ENCODE assay signal across 9 mouse cellular contexts in the genomic region with DNA sequence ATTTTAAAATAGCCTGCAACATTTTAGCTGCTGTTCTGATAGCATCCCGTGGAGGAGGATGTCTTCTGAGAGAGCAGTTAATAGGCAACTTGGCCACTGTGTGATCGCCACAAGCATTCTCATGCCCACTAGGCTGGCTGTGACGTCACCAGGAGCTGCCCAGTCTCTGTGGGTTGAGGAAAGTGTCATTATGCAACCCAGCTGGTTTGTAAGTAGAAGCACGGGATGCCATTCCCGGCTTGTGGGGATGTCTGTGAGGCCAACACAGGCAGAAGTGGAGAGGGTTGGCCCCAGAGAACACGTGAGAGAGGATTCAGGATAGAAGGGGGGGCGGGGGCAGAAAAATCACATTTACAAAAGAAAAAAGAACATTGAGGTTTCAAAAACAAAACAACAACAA.
DNase-seq lines count a peak whose midpoint lies in the region; ATAC-seq and TF ChIP-seq lines count a peak whose summit lies in the region.
"Had no signal": no experiment of that assay in that cellular context is flagged by ENCODE, and none has a peak within 500 bp of the region (broad histone marks: within the 10 kb centered on the region; RNA-seq: fewer than 3 reads in every experiment).

No protein-coding gene starts in this region.

- no peak overlapping the region for H3K4me2 ChIP-seq in heart, embryonic 11.5 days

- H3K27ac ChIP-seq in heart, embryonic 11.5 days (ENCODE audit: low read depth, low read length) = no peak overlapping the region
- peak overlapping the region; percentile 72 for H3K27ac ChIP-seq in kidney, adult 2 months (ENCODE audit: insufficient read depth, low read depth, low read length)
- H3K27ac ChIP-seq in thymus, adult 2 months (ENCODE audit: control insufficient read depth, insufficient read depth, low read length) = no peak overlapping the region
- H3K27ac ChIP-seq: liver, embryonic 14.5 days had no signal

- WGBS in heart, embryonic 11.5 days (ENCODE audit: insufficient replicate concordance) = 39% methylated on average over 7 of the region's 7 CpGs
- WGBS in kidney, adult 2 months = 33% methylated on average over 7 of the region's 7 CpGs
- WGBS in thymus, adult 2 months = 86% methylated on average over 7 of the region's 7 CpGs

- H3K27me3 ChIP-seq in heart, embryonic 11.5 days (ENCODE audit: control insufficient read depth, insufficient read depth, low read length) = no peaks in the 10 kb centered on the region
- H3K27me3 ChIP-seq in kidney, adult 2 months (replicated peaks; ENCODE audit: control insufficient read depth, insufficient read depth, low read length) = no peaks in the 10 kb centered on the region
- H3K27me3 ChIP-seq in thymus, adult 2 months (ENCODE audit: control insufficient read depth, insufficient read depth, low read length) = no peaks in the 10 kb centered on the region

- TF ChIP-seq POLR2A in kidney, adult 2 months (IDR thresholded peaks at IDR 0.05; ENCODE audit: low read depth, low read length) = no peak
- no peak for TF ChIP-seq POLR2A in thymus, adult 2 months (IDR thresholded peaks at IDR 0.05; ENCODE audit: control insufficient read depth, extremely low read depth, insufficient read depth, low read length, poor library complexity)

- peaks cover 9% of the 10 kb centered on the region for H3K4me1 ChIP-seq in heart, embryonic 11.5 days (ENCODE audit: control insufficient read depth, insufficient read depth, low read length)
- H3K4me1 ChIP-seq in kidney, adult 2 months (ENCODE audit: control insufficient read depth, insufficient read depth, low read length) = 0 out of 2 replicates have a peak, but pooled peaks cover 4% of the 10 kb centered on the region
- peaks cover 3% of the 10 kb centered on the region; the same call in 1 of the 2 replicates for H3K4me1 ChIP-seq in thymus, adult 2 months (replicated peaks; ENCODE audit: control insufficient read depth, insufficient read depth, low read length)

- no peak overlapping the region for H3K4me3 ChIP-seq in heart, embryonic 11.5 days (ENCODE audit: low read depth, low read length)
- H3K4me3 ChIP-seq in kidney, adult 2 months (ENCODE audit: insufficient read depth, low read depth, low read length) = no peak overlapping the region
- H3K4me3 ChIP-seq in thymus, adult 2 months (ENCODE audit: control insufficient read depth, insufficient read depth, low read length) = no peak overlapping the region

- no peak for ATAC-seq in heart, embryonic 11.5 days (replicated peaks; ENCODE audit: insufficient number of reproducible peaks, low FRiP score, low TSS enrichment)
- ATAC-seq in frontal cortex, adult (ENCODE audit: low TSS enrichment) = peak; percentile 90

- no peaks in the 10 kb centered on the region for H3K9me3 ChIP-seq in heart, embryonic 11.5 days (replicated peaks; ENCODE audit: control insufficient read depth, low read length)

- TF ChIP-seq CTCF in kidney, adult 2 months (conservative IDR thresholded peaks at IDR 0.05; ENCODE audit: insufficient read depth, insufficient read length, low read depth, low read length) = no peak
- no peak for TF ChIP-seq CTCF in thymus, adult 2 months (IDR thresholded peaks at IDR 0.05; ENCODE audit: borderline replicate concordance, control insufficient read depth, extremely low read depth, insufficient read depth, low read length, poor library complexity)

- peak; percentile 67 to 77 for DNase-seq in heart, adult 18-20 months
- DNase-seq in kidney, adult 2 months = peak; percentile 51
- DNase-seq in left cerebral cortex, postnatal 14 days (ENCODE audit: low spot score in 2 of 2) = peak; percentile 66 to 72
- peak; percentile 59 for DNase-seq in right cerebral cortex, postnatal 25 days
- DNase-seq in thymus, postnatal 25 days = no peak
- DNase-seq in thymus, adult 2 months = no peak

- intact Hi-C loops in left cerebral cortex, postnatal 14 days (cut with DNase I) = no loop called here

- no peaks in the 10 kb centered on the region for H3K36me3 ChIP-seq in heart, embryonic 11.5 days (ENCODE audit: control insufficient read depth, insufficient read depth, low read length)
- no peaks in the 10 kb centered on the region for H3K36me3 ChIP-seq in kidney, adult 2 months (ENCODE audit: control insufficient read depth, insufficient read depth, low read length)
- no peaks in the 10 kb centered on the region for H3K36me3 ChIP-seq in thymus, adult 2 months (ENCODE audit: control insufficient read depth, insufficient read depth, low read length)

- H3K9ac ChIP-seq in heart, embryonic 11.5 days (ENCODE audit: low read depth, low read length) = no peak overlapping the region
- H3K9ac ChIP-seq: liver, embryonic 14.5 days had no signal

Comparison
In these comparisons a context has a peak if more than half of its experiments do, and no peak if none do; other contexts are left out.
1. DNase-seq: peak in heart, adult 18-20 months (2 of 2), kidney, adult 2 months (single experiment), left cerebral cortex, postnatal 14 days (2 of 2) and right cerebral cortex, postnatal 25 days (single experiment); none in thymus, postnatal 25 days (single experiment) and thymus, adult 2 months (single experiment).